Mouse (Mus musculus): ENCODE measurements around the gene Zfp316. TPM values are rescaled to one million over a fixed set of nuclear protein-coding genes. Genes with fewer than 3 reads are reported as not detected.

Gene Zfp316
- polyA plus RNA-seq, 1 experiment from 2014 or later = 4.2 TPM

DNA sequence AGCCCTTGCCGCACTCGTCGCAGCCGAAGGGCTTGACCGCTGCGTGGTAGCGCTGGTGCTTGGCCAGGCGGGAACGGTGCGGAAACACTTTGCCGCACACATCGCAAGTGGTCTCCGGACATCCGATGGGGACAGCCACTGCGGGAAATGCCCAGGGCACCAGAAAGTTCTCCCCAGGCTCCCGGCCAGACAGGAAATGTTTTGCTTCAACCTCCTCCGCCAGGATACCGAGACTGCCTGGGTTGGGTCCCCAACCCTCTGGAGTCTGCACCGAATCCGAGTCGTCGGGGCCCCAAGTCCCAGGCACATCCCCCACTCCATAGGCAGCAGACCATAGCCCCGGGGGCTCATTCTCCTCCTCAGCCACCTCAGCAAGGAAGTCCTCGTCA, 14.7 kb downstream of the Zfp316 start:
- H3K4me3 ChIP-seq (ENCODE audit: low read depth, low read length) = no peak overlapping the region
- peaks cover 4% of the 10 kb centered on the region; the same call in 1 of the 2 replicates for H3K36me3 ChIP-seq (ENCODE audit: control insufficient read depth, insufficient read depth, low read length)
- ATAC-seq (replicated peaks; ENCODE audit: low FRiP score) (no peak), DNase-seq (ENCODE audit: low spot score) (peak; percentile 56)
- 11% methylated on average over 24 of the region's 24 CpGs for WGBS
- no peak overlapping the region for H3K27ac ChIP-seq (ENCODE audit: low read depth, low read length)
- H3K9ac ChIP-seq (ENCODE audit: low read length) = no peak overlapping the region
- no peak overlapping the region for H3K4me2 ChIP-seq (ENCODE audit: low read depth, low read length, severe bottlenecking)
- peaks cover 63% of the 10 kb centered on the region for H3K27me3 ChIP-seq (ENCODE audit: control insufficient read depth, insufficient read depth, low read length)
- peaks cover 13% of the 10 kb centered on the region for H3K4me1 ChIP-seq (replicated peaks; ENCODE audit: control insufficient read depth, insufficient read depth, low read length)
- H3K9me3 ChIP-seq (ENCODE audit: control insufficient read depth, low read length) = no peaks in the 10 kb centered on the region

DNA sequence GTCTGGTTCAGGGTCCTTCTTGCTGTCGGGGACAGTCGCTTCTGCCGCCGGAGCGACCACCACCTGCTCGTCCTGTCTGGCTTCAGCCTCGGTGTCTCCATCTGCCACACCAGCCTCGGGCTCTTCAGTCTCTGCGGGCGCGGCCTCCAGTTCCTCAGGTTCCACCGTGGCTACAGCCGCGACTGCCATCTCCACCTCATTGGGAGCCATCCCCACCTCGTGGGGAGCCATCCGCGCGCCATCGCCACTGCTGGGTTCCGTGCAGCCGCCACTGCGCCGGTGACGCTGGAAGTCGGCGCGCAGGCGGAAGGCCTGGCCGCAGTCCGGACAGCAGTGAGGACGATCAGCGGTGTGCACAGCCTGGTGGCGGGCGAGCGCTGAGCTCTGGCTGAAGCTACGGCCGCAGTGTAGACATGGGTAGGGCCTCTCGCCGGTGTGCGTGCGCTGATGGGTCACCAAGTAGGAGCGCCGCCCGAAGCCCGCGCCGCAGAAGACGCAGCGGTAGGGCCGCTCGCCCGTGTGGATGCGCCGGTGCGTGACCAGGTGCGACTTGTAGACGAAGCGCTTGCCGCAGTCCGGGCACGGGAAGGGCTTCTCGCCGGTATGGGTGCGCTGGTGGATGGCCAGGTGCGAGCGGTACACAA, 15.2 kb downstream of the Zfp316 start:
- H3K27ac ChIP-seq (ENCODE audit: low read depth, low read length) = no peak overlapping the region
- no peaks in the 10 kb centered on the region for H3K9me3 ChIP-seq (ENCODE audit: control insufficient read depth, low read length)
- DNase-seq (ENCODE audit: low spot score) (peak; percentile 66), ATAC-seq (replicated peaks; ENCODE audit: low FRiP score) (0 out of 2 replicates have a peak, but pooled peaks have one; percentile 32)
- H3K4me1 ChIP-seq (replicated peaks; ENCODE audit: control insufficient read depth, insufficient read depth, low read length) = peaks cover 13% of the 10 kb centered on the region
- H3K36me3 ChIP-seq (ENCODE audit: control insufficient read depth, insufficient read depth, low read length) = peaks cover 4% of the 10 kb centered on the region; the same call in 1 of the 2 replicates
- 6% methylated on average over 66 of the region's 66 CpGs for WGBS
- peaks cover 63% of the 10 kb centered on the region for H3K27me3 ChIP-seq (ENCODE audit: control insufficient read depth, insufficient read depth, low read length)
- no peak overlapping the region; the same call in 1 of the 2 replicates for H3K4me3 ChIP-seq (ENCODE audit: low read depth, low read length)
- peak overlapping the region; percentile 5; the same call in 1 of the 2 replicates for H3K4me2 ChIP-seq (ENCODE audit: low read depth, low read length, severe bottlenecking)
- H3K9ac ChIP-seq (ENCODE audit: low read length) = no peak overlapping the region

DNA sequence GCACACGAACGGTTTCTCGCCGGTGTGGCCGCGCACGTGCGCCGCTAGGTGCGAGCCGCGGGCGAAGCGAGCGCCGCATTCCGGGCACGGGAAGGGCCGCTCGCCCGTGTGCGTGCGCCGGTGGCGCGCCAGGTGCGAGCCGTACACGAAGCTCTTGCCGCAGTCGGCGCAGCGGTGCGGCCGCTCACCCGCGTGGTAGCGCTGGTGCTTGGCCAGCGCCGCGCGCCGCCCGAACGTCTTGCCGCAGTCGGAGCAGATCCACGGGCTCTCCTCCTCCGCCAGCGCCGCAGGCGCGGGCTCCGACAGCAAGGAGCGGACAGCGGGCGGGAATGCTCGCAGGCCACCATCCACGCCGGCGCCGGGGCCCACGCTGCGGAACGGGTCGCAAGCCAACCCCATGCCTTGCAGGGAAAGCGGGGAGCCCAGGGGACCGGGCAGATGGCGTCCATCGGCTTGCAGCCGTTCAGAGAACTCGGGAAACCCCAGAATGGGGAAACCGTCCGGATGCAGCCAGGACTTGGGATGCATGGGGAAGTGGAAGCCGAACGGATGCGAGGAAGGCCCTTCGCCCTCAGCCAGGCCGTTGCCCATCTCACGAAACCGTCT, 15.8 kb downstream of the Zfp316 start:
- Histone ChIP-seq H3K9me3 (ENCODE audit: control insufficient read depth, low read length) (no peaks in the 10 kb centered on the region), H3K4me1 (replicated peaks; ENCODE audit: control insufficient read depth, insufficient read depth, low read length) (peaks cover 13% of the 10 kb centered on the region), H3K27me3 (ENCODE audit: control insufficient read depth, insufficient read depth, low read length) (peaks cover 63% of the 10 kb centered on the region), H3K4me2 (ENCODE audit: low read depth, low read length, severe bottlenecking) (peak overlapping the region; percentile 50), H3K4me3 (ENCODE audit: low read depth, low read length) (peak overlapping the region; percentile 33), H3K9ac (ENCODE audit: low read length) (no peak overlapping the region), H3K36me3 (ENCODE audit: control insufficient read depth, insufficient read depth, low read length) (peaks cover 4% of the 10 kb centered on the region; the same call in 1 of the 2 replicates), H3K27ac (ENCODE audit: low read depth, low read length) (no peak overlapping the region)
- 3% methylated on average over 74 of the region's 81 CpGs for WGBS
- DNase-seq (ENCODE audit: low spot score) (peak; percentile 69), ATAC-seq (replicated peaks; ENCODE audit: low FRiP score) (no peak; the same call in 1 of the 2 replicates)

DNA sequence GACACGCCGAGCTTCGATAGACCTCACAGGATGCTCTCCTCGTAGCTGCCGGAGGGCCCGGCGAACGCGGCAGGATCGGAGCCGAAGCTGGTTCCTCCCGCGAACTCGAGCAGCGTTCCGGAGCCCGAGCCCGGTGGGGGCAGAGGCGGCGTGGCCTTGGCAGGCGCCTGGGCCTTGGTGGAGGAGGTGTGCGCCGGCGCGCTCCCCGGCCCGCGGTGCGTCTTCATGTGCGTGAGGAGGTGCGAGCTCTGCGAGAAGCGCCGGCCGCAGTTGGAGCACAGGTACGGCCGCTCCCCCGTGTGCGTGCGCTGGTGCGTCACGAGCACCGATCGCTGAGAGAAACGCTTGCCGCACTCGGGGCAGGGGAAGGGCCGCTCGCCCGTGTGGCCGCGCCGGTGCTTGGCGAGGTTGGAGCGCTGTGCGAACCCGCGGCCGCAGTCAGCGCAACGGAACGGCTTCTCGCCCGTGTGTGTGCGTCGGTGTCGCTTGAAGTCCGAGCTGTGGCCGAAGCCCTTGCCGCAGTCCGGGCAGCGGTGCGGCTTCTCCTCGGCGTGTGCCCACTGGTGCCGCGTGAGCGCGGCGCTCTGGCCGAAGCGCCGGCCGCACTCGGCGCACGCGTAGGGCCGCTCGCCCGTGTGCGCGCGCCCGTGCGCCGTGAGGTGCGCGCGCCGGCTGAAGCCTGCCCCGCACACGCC, 16.5 kb downstream of the Zfp316 start:
- Histone ChIP-seq H3K9ac (ENCODE audit: low read length) (no peak overlapping the region), H3K9me3 (ENCODE audit: control insufficient read depth, low read length) (no peaks in the 10 kb centered on the region), H3K27me3 (ENCODE audit: control insufficient read depth, insufficient read depth, low read length) (peaks cover 63% of the 10 kb centered on the region), H3K36me3 (ENCODE audit: control insufficient read depth, insufficient read depth, low read length) (peaks cover 4% of the 10 kb centered on the region; the same call in 1 of the 2 replicates), H3K4me3 (ENCODE audit: low read depth, low read length) (peak overlapping the region; percentile 33), H3K27ac (ENCODE audit: low read depth, low read length) (no peak overlapping the region), H3K4me2 (ENCODE audit: low read depth, low read length, severe bottlenecking) (peak overlapping the region; percentile 50), H3K4me1 (replicated peaks; ENCODE audit: control insufficient read depth, insufficient read depth, low read length) (peaks cover 13% of the 10 kb centered on the region)
- DNase-seq (ENCODE audit: low spot score) = peak; percentile 70
- no peak; the same call in 1 of the 2 replicates for ATAC-seq (replicated peaks; ENCODE audit: low FRiP score)
- 3% methylated on average over 94 of the region's 103 CpGs for WGBS

DNA sequence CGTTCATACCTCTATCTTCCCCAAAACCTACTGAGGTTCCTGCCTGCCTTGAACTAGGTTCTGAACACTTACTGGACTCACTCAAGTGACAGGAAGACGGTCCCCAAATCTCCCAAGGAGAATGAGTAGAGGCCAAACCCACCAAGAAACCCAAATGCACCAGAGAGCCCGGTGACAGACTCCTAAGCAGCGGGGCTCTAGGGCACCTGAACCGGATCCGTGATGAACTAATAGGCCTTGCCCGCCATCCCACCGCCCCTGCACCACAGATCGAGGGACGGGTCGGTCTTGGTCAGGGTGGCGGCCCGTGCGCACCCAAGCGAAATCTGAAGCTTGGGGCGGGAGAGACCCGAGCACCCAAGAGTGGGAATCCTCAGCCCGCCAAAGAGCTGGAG, 17.0 kb downstream of the Zfp316 start:
- 14% methylated on average over 18 of the region's 18 CpGs for WGBS
- ATAC-seq (replicated peaks; ENCODE audit: low FRiP score) (no peak), DNase-seq (ENCODE audit: low spot score) (no peak)
- H3K4me1 ChIP-seq (replicated peaks; ENCODE audit: control insufficient read depth, insufficient read depth, low read length) = peaks cover 13% of the 10 kb centered on the region
- H3K9ac ChIP-seq (ENCODE audit: low read length) = no peak overlapping the region
- H3K4me2 ChIP-seq (ENCODE audit: low read depth, low read length, severe bottlenecking) = no peak overlapping the region
- peaks cover 4% of the 10 kb centered on the region; the same call in 1 of the 2 replicates for H3K36me3 ChIP-seq (ENCODE audit: control insufficient read depth, insufficient read depth, low read length)
- H3K9me3 ChIP-seq (ENCODE audit: control insufficient read depth, low read length) = no peaks in the 10 kb centered on the region
- no peak overlapping the region for H3K27ac ChIP-seq (ENCODE audit: low read depth, low read length)
- H3K4me3 ChIP-seq (ENCODE audit: low read depth, low read length) = peak overlapping the region; percentile 33
- peaks cover 63% of the 10 kb centered on the region for H3K27me3 ChIP-seq (ENCODE audit: control insufficient read depth, insufficient read depth, low read length)

DNA sequence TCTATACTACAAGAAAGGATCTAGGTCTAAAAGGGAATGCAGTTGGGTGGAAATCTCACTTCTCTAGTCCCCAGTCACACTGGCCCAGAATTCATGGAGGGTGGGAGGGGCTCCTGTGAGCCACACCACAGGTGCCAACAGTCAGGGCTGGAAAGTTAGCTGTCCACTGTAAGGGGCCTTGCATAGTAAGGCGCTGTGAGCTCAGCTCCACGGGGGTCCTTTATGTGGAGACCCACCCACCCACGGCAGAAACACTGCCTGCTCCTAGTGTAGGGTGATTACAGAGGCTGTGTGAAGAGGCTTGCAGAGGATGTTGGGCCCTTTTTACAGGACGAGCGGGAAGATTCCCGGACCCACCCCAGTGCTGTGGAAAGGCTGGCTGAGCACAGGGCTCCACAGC, 17.8 kb downstream of the Zfp316 start:
- no peak for DNase-seq (ENCODE audit: low spot score)
- peaks cover 5% of the 10 kb centered on the region; the same call in 1 of the 2 replicates for H3K36me3 ChIP-seq (ENCODE audit: control insufficient read depth, insufficient read depth, low read length)

DNA sequence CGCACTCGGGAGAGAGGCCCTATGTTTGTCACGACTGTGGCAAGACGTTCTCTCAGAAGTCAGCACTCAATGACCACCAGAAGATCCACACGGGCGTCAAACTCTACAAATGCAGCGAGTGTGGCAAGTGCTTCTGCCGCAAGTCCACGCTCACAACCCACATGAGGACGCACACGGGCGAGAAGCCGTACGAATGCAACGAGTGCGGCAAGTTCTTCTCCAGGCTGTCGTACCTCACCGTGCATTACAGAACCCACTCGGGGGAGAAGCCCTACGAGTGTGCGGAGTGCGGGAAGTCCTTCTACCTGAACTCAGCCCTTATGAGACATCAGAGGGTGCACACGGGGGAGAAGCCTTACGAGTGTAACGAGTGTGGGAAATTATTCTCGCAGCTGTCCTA, 24.9 kb downstream of the Zfp316 start:
- WGBS = 97% methylated on average over 26 of the region's 26 CpGs
- no peak overlapping the region for H3K4me2 ChIP-seq (ENCODE audit: low read depth, low read length, severe bottlenecking)
- H3K27ac ChIP-seq (ENCODE audit: low read depth, low read length) = no peak overlapping the region
- no peak overlapping the region for H3K4me3 ChIP-seq (ENCODE audit: low read depth, low read length)
- H3K9ac ChIP-seq (ENCODE audit: low read length) = no peak overlapping the region
- peaks cover 33% of the 10 kb centered on the region for H3K36me3 ChIP-seq (ENCODE audit: control insufficient read depth, insufficient read depth, low read length)
- no peaks in the 10 kb centered on the region for H3K4me1 ChIP-seq (replicated peaks; ENCODE audit: control insufficient read depth, insufficient read depth, low read length)
- no peaks in the 10 kb centered on the region for H3K9me3 ChIP-seq (ENCODE audit: control insufficient read depth, low read length)
- no peak for DNase-seq (ENCODE audit: low spot score)
- H3K27me3 ChIP-seq (ENCODE audit: control insufficient read depth, insufficient read depth, low read length) = no peaks in the 10 kb centered on the region
- no peak for ATAC-seq (replicated peaks; ENCODE audit: low FRiP score)

More for the DNA sequence above, 17.8 kb downstream of the Zfp316 start:
- Histone ChIP-seq H3K9ac (ENCODE audit: low read length) (no peak overlapping the region), H3K4me2 (ENCODE audit: low read depth, low read length, severe bottlenecking) (no peak overlapping the region), H3K27ac (ENCODE audit: low read depth, low read length) (no peak overlapping the region), H3K27me3 (ENCODE audit: control insufficient read depth, insufficient read depth, low read length) (peaks cover 57% of the 10 kb centered on the region), H3K4me3 (ENCODE audit: low read depth, low read length) (no peak overlapping the region), H3K4me1 (replicated peaks; ENCODE audit: control insufficient read depth, insufficient read depth, low read length) (peaks cover 13% of the 10 kb centered on the region), H3K9me3 (ENCODE audit: control insufficient read depth, low read length) (no peaks in the 10 kb centered on the region)
- 42% methylated on average over 6 of the region's 6 CpGs for WGBS
- no peak for ATAC-seq (replicated peaks; ENCODE audit: low FRiP score)

DNA sequence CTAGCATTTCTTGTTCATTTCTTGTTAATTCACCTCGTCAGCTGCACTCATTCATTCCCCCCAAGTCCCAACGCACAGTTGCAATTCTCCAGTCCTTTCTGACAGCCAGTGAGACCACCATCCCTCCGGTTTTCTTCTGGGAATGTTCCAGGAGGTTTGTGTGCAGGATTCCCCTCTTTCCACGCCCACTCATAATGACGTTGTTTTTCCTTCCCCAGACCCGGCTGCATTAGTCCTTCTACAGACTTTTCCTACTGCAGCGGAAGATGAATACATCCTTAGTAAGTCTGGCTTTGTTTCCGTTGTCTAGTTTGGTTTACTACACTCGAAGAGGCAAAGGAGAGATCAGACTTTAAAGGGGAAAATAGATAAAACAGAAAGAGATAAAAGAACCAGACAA, 33.8 kb downstream of the Zfp316 start:
- Histone ChIP-seq H3K4me3 (ENCODE audit: low read depth, low read length) (peak overlapping the region; percentile 87), H3K4me2 (ENCODE audit: low read depth, low read length, severe bottlenecking) (peak overlapping the region; percentile 94), H3K9me3 (ENCODE audit: control insufficient read depth, low read length) (no peaks in the 10 kb centered on the region), H3K27ac (ENCODE audit: low read depth, low read length) (no peak overlapping the region), H3K4me1 (replicated peaks; ENCODE audit: control insufficient read depth, insufficient read depth, low read length) (no peaks in the 10 kb centered on the region), H3K9ac (ENCODE audit: low read length) (peak overlapping the region; percentile 96), H3K36me3 (ENCODE audit: control insufficient read depth, insufficient read depth, low read length) (no peaks in the 10 kb centered on the region; the same call in 1 of the 2 replicates), H3K27me3 (ENCODE audit: control insufficient read depth, insufficient read depth, low read length) (no peaks in the 10 kb centered on the region)
- DNase-seq (ENCODE audit: low spot score) (no peak), ATAC-seq (replicated peaks; ENCODE audit: low FRiP score) (no peak)
- 56% methylated on average over 9 of the region's 9 CpGs for WGBS

All from forebrain, embryonic 11.5 days (tissue).